Mouse (Mus musculus): ENCODE results near the gene Pdxk. TPM values are rescaled to one million over a fixed set of nuclear protein-coding genes. Genes with fewer than 3 reads are reported as not detected.
A peak's percentile ranks its signal among the peaks of the same experiment; 100 is the strongest.
"Not testable (repeated sequence)": the region's sequence is repeated elsewhere in the genome, so short reads cannot be mapped to it uniquely, and the experiment has no call there.

Gene Pdxk
- polyA plus RNA-seq, 1 experiment from 2014 or later = 13.9 TPM

DNA sequence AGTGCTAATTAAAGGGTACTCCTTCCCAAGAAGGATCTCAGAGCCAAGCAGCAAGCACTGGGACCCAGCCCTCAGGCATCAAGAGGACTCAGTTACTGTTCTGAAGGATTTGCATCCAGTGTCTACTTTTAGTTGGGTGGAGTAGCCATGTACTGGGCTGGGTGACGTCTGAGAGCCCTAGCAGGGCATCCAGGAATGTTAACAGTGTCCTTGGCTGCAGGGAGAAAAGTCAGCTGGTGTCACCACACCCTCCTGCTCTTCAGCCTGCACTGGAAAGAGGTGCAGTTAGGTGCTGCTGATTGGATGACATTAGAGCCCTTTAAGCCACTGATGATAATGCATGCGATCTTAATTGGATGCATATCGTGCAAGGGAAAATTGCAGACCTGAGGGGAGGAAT lies 31.9 kb downstream of the Pdxk start:
- Histone ChIP-seq H3K4me1 (no peaks in the 10 kb centered on the region), H3K9me3 (no peaks in the 10 kb centered on the region), H3K9ac (replicated peaks) (no peak overlapping the region), H3K27ac (replicated peaks) (no peak overlapping the region), H3K4me2 (replicated peaks) (no peak overlapping the region), H3K36me3 (peaks cover 9% of the 10 kb centered on the region), H3K27me3 (no peaks in the 10 kb centered on the region), H3K4me3 (no peak overlapping the region)
- ATAC-seq (replicated peaks) = no peak
- 67% methylated on average over 3 of the region's 3 CpGs for WGBS

DNA sequence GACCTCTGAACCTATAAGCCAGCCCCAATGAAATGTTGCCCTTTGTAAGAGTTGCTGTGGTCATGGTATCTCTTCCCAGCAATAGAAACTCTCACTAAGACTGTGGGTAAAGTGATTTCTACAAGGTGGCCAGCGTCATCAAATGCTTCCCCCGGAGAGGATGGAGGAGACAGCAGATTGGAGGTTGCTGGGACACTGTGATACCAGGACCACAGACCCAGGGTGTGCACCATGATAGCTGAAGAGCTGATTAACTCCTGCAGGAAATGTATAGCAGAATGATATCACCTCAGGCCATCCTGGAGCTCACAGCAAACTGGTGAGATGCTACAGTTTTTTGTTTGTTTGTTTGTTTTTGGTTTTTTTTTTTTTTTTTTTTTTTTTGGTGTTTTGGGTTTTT lies 35.0 kb downstream of the Pdxk start:
- peaks cover 13% of the 10 kb centered on the region for H3K4me1 ChIP-seq
- no peak for ATAC-seq (replicated peaks)
- no peak overlapping the region for H3K9ac ChIP-seq (replicated peaks)
- H3K27me3 ChIP-seq = no peaks in the 10 kb centered on the region
- H3K36me3 ChIP-seq = peaks cover 11% of the 10 kb centered on the region
- H3K4me2 ChIP-seq (replicated peaks) = no peak overlapping the region
- no peaks in the 10 kb centered on the region for H3K9me3 ChIP-seq
- no peak overlapping the region for H3K4me3 ChIP-seq
- WGBS = 92% methylated on average over 2 of the region's 2 CpGs
- no peak overlapping the region for H3K27ac ChIP-seq (replicated peaks)

DNA sequence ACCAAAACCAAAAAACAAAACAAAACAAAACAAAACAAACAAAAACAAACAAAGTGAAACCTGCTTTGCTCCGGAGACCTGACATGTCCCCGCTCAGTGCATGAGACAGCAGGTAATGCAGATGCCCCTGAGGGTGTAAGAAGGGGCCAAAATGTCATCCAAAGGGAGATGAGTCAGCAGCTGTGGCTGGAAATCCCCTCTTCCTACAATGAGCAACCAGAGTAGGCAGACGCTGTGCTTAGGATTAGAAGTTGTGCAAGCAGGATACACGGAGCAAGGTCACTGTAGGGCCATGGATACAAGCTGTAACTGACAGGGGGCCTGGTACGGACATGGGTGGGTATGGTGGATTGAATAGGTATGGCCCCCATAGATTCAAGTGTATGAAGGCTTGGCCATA lies 35.6 kb downstream of the Pdxk start:
- Histone ChIP-seq H3K27me3 (no peaks in the 10 kb centered on the region), H3K4me3 (no peak overlapping the region), H3K4me2 (replicated peaks) (no peak overlapping the region), H3K36me3 (peaks cover 11% of the 10 kb centered on the region), H3K9me3 (no peaks in the 10 kb centered on the region), H3K27ac (replicated peaks) (no peak overlapping the region), H3K4me1 (peaks cover 13% of the 10 kb centered on the region), H3K9ac (replicated peaks) (no peak overlapping the region)
- 92% methylated on average over 5 of the region's 5 CpGs for WGBS
- no peak for ATAC-seq (replicated peaks)

DNA sequence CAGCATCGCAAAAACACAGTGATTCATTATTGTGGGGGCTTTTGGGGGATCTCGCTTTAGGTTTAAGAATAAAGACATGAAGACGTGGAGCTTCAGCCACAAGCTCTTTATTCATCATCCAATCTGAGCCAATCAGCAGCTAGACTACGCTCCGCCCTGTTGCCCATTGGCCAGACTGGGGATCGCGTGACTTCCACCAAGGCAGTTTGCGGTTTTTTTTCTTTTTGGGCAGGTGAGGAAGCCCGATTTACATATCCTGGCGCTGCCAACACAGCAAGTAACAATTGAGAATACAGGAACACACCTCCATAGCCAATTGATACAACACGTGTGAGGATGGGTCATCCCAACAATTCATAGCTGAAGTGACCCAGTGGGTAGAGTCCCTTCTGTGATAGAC lies 36.7 kb downstream of the Pdxk start:
- Histone ChIP-seq H3K4me1 (peaks cover 13% of the 10 kb centered on the region), H3K36me3 (peaks cover 11% of the 10 kb centered on the region), H3K27me3 (no peaks in the 10 kb centered on the region), H3K9ac (replicated peaks) (no peak overlapping the region), H3K27ac (replicated peaks) (no peak overlapping the region), H3K4me2 (replicated peaks) (no peak overlapping the region), H3K4me3 (no peak overlapping the region), H3K9me3 (no peaks in the 10 kb centered on the region)
- WGBS = 89% methylated on average over 11 of the region's 11 CpGs
- ATAC-seq (replicated peaks) = no peak

DNA sequence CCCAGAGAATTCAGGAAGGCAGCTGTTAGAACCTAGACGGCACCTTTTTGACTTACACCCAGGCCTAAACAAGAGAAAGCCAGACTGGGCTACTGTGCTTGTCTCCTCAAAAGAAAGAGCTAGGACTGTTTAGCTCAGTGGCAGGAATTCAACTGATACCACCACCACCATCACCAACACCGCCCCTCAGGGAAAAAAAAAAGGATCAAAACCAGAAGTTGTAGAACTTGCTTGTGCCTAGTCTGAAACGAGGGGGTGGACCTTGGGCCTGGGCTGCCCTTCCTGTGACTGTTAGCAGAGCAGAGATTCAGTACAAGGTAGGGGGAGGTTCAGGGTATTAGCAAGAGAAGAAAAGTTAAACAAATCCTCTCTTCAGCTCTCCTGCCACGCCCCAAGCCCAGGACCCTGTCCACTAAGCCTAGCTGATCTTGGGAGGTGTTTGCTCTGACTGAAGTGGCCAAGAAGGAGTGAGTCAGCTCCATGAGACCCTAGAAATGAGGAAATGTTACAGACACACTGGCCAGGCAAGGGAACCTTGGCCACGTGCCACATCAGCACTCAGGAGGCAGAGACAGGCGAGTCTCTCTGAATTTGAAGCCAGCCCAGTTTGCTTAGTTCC lies 38.5 kb downstream of the Pdxk start:
- no peaks in the 10 kb centered on the region for H3K27me3 ChIP-seq
- H3K9me3 ChIP-seq = no peaks in the 10 kb centered on the region
- peak; percentile 30 for ATAC-seq (replicated peaks)
- H3K4me1 ChIP-seq = peaks cover 13% of the 10 kb centered on the region
- peaks cover 11% of the 10 kb centered on the region for H3K36me3 ChIP-seq
- H3K27ac ChIP-seq (replicated peaks) = peak overlapping the region; percentile 61; the same call in 1 of the 2 replicates
- H3K9ac ChIP-seq (replicated peaks) = peak overlapping the region; percentile 91
- peak overlapping the region; percentile 78 for H3K4me3 ChIP-seq
- WGBS = 49% methylated on average over 6 of the region's 6 CpGs
- H3K4me2 ChIP-seq (replicated peaks) = peak overlapping the region; percentile 73

DNA sequence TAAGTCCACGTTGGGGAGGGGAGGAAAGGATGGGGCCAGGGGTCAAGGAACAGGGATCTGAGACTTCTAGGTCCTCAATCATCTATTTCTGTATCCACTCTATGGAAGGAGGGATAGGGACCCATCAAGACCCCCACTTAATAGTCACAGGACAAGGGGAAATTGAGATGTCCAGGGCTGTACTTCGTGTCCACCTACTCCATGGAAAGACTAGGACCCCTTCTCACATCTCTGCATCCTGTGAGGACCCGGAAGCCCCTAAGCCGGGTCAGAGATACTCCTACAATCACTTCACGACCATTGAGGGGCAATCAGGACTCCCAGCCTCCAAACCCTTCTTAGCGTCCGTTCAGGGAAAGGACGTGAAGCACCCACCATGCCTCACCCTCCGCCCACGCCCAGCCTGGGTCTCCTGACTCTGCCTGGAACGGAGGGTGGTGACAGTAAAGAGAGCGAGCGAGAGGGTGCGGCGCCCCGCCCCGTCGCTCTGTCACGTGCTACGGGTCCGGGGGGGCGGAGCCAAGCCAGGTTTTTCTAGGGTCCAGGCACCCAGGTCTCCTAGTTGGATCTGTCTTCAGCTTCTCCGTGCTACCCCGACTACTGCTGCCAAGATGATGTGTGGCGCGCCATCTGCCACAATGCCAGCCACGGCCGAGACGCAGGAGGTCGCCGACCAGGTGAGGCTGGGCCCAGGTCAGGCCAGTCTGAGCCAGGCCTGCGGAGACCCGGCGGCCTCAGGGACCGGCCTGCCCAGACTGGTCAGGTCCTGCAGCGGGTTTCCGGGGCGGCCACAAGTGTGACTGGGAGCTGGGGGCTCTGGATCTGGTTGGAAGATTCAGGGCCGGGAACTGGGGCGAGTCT lies 39.4 kb downstream of the Pdxk start, which contains the start of gene Cstb:
Gene Cstb (plus strand): TSS at position 489 of the 861 bp plus-strand sequence.
- 1% methylated on average over 40 of the region's 40 CpGs for WGBS
- peak within 1 kb of the TSS; percentile 91 for H3K9ac ChIP-seq (replicated peaks)
- H3K27me3 ChIP-seq = no peaks in the 10 kb centered on the region
- peaks cover 11% of the 10 kb centered on the region for H3K36me3 ChIP-seq
- H3K27ac ChIP-seq (replicated peaks) = peak within 1 kb of the TSS; percentile 61
- peaks cover 13% of the 10 kb centered on the region for H3K4me1 ChIP-seq
- peak within 1 kb of the TSS; percentile 78 for H3K4me3 ChIP-seq
- peak; percentile 94 for ATAC-seq (replicated peaks)
- no peaks in the 10 kb centered on the region for H3K9me3 ChIP-seq
- peak within 1 kb of the TSS; percentile 73 for H3K4me2 ChIP-seq (replicated peaks)

DNA sequence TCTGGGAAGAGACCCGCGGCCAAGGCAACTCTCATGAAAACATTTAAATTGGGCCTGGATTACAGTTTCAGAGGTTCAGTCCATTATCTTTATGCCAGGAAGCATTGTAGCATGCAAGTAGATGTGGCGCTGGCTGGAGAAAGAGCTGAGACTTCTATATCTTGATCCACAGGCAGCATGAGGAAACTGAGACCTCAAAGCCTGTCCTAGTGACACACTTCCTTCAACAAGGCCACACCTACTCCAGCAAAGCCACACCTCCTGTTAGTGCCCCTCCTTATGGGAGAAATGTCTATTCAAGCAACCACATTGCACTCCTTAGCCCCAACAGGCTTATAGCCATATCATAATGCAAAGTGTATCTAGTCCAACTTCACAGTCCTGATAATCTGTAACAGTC lies 42.2 kb downstream of the Pdxk start:
- H3K4me1 ChIP-seq = peaks cover 13% of the 10 kb centered on the region
- H3K4me3 ChIP-seq = no peak overlapping the region
- no peaks in the 10 kb centered on the region for H3K27me3 ChIP-seq
- no peaks in the 10 kb centered on the region for H3K9me3 ChIP-seq
- H3K9ac ChIP-seq (replicated peaks) = no peak overlapping the region
- peaks cover under 1% of the 10 kb centered on the region; the same call in 1 of the 2 replicates for H3K36me3 ChIP-seq
- H3K27ac ChIP-seq (replicated peaks) = no peak overlapping the region
- no peak for ATAC-seq (replicated peaks)
- 90% methylated on average over 3 of the region's 3 CpGs for WGBS
- H3K4me2 ChIP-seq (replicated peaks) = no peak overlapping the region

DNA sequence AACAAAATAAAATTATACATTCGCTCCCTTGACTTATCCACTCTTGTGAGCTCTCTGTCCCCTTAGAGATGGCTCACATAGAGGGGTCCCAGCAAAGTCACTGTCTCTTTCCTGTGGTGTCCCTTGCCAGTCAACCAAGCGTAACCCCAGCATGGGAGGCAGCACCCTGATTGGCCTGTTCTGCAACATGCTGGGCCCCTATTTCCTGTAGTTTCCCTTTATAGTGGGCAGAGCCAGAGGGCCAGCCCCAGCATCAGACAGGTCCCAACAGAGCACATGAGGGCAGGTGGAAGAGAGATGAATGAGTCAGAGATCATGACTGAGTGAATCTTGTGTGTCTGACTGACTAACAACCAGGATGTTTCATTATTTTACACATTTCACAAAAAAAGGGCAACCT lies 43.8 kb downstream of the Pdxk start:
- Histone ChIP-seq H3K36me3 (no peaks in the 10 kb centered on the region), H3K27me3 (no peaks in the 10 kb centered on the region), H3K4me1 (peaks cover 5% of the 10 kb centered on the region), H3K9me3 (no peaks in the 10 kb centered on the region), H3K4me3 (no peak overlapping the region), H3K9ac (replicated peaks) (no peak overlapping the region), H3K27ac (replicated peaks) (no peak overlapping the region), H3K4me2 (replicated peaks) (no peak overlapping the region)
- ATAC-seq (replicated peaks) = no peak
- 95% methylated on average over 2 of the region's 2 CpGs for WGBS

DNA sequence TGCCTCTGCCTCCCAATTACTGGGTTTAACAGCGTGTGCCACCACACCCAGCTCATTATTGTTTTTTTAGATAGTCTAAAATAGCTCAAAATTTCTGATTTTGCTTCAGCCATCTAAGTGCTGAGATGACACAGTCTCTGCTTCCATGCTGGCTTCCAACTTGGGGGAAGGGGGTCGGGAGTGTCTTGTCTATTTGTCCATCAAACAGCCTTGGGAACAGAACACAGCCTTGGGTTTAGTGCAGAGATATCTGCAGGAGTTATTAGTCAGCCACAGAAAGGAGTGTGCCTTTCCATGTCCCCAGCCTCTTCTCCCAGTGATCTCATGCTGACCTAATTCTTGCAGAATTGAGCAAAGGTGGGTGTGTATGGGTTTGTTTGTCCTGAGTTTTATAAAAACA lies 46.0 kb downstream of the Pdxk start:
- 89% methylated on average over 2 of the region's 2 CpGs for WGBS
- ATAC-seq (replicated peaks) = no peak
- H3K27ac ChIP-seq (replicated peaks) = no peak overlapping the region
- no peak overlapping the region for H3K9ac ChIP-seq (replicated peaks)
- no peaks in the 10 kb centered on the region for H3K4me1 ChIP-seq
- H3K4me2 ChIP-seq (replicated peaks) = no peak overlapping the region
- H3K27me3 ChIP-seq = no peaks in the 10 kb centered on the region
- no peaks in the 10 kb centered on the region for H3K9me3 ChIP-seq
- no peak overlapping the region for H3K4me3 ChIP-seq
- no peaks in the 10 kb centered on the region for H3K36me3 ChIP-seq

DNA sequence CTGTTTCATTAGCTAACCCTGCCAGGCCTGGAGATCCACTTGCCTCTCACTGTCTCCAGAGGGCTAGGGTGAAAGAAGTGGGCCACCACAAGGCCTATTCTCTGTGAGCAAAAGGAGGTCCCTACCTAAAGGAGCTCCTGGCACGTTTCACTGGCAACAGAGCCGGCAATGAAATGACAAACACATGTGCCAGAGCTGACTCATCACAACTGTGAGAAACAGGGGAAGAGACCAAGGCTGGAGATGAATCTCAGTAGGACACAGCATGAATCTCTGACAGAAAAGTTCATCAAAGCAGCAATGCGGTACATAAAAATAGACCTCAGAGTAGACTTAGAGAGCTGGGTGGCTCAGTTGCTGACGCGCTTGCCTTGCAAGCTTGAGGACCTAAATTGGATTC lies 46.9 kb downstream of the Pdxk start:
- Histone ChIP-seq H3K36me3 (no peaks in the 10 kb centered on the region), H3K4me3 (no peak overlapping the region), H3K27ac (replicated peaks) (no peak overlapping the region), H3K9ac (replicated peaks) (no peak overlapping the region), H3K4me1 (peaks cover 5% of the 10 kb centered on the region), H3K4me2 (replicated peaks) (no peak overlapping the region), H3K27me3 (no peaks in the 10 kb centered on the region), H3K9me3 (no peaks in the 10 kb centered on the region)
- WGBS = 60% methylated on average over 5 of the region's 5 CpGs
- no peak for ATAC-seq (replicated peaks)

DNA sequence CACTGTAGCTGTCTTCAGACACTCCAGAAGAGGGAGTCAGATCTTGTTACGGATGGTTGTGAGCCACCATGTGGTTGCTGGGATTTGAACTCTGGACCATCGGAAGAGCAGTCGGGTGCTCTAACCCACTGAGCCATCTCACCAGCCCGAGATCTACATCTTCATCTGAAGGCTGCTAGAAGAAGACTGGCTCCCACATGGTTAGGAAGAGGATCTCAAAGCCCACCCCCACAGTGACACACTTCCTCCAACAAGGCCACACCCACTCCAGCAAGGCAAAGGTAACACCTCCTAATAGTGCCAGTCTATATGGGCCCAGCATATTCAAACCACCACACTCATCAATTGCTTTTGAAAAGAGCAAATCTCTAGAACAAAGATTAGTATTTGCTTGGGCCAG lies 49.8 kb downstream of the Pdxk start:
- not testable (repeated sequence) for H3K9ac ChIP-seq (replicated peaks); H3K36me3 ChIP-seq; H3K4me2 ChIP-seq (replicated peaks); H3K9me3 ChIP-seq; H3K27ac ChIP-seq (replicated peaks); H3K4me3 ChIP-seq; ATAC-seq (replicated peaks); H3K27me3 ChIP-seq
- peaks cover 18% of the 10 kb centered on the region for H3K4me1 ChIP-seq
- WGBS = 84% methylated on average over 4 of the region's 4 CpGs

DNA sequence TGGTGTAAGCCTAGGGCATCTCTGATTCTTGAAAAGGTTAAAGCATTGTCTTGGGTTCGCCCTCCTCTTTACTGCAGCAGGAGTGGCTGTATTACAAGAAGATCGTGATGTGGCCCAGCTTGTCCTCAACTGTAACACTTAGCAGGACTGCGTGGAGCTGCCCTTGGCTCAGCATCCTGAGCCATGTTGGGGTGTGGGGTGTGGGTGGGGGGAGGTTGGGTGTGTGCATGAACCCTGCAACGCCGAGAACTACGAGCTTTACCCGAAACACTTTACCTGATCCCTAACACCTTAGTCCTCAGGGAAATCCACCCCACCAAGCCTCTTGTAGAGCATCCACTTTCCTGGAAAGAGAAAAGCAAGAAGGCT lies 51.6 kb downstream of the Pdxk start:
- H3K27ac ChIP-seq (replicated peaks) = peak overlapping the region; percentile 84
- no peak; the same call in none of the 2 replicates for ATAC-seq (replicated peaks)

More for the DNA sequence above, 51.6 kb downstream of the Pdxk start:
- no peaks in the 10 kb centered on the region for H3K9me3 ChIP-seq
- peak overlapping the region; percentile 89 for H3K4me3 ChIP-seq
- peak overlapping the region; percentile 77 for H3K9ac ChIP-seq (replicated peaks)
- WGBS = 46% methylated on average over 7 of the region's 7 CpGs
- H3K36me3 ChIP-seq = peaks cover 26% of the 10 kb centered on the region
- peaks cover 18% of the 10 kb centered on the region for H3K4me1 ChIP-seq
- no peaks in the 10 kb centered on the region for H3K27me3 ChIP-seq
- peak overlapping the region; percentile 67 for H3K4me2 ChIP-seq (replicated peaks)
